Mouse (Mus musculus) lung, adult 2 months (tissue): ENCODE data around the gene Echdc2.

Experiments used
- CTCF ChIP-seq: fragments of 200-500 bp; IDR thresholded peaks from 2 replicates; pipeline ENCODE4 v1.5.1; 2011; ENCODE audit warnings: mild to moderate bottlenecking, low read length, control low read depth; ENCODE audit not compliant: insufficient read depth
- POLR2A ChIP-seq: fragments of 200-500 bp; IDR thresholded peaks from 2 replicates; pipeline ENCODE4 v1.6.1; 2011; ENCODE audit warnings: low read depth, mild to moderate bottlenecking, control low read depth, low read length, borderline replicate concordance; ENCODE audit errors: extremely low read depth

DNA sequence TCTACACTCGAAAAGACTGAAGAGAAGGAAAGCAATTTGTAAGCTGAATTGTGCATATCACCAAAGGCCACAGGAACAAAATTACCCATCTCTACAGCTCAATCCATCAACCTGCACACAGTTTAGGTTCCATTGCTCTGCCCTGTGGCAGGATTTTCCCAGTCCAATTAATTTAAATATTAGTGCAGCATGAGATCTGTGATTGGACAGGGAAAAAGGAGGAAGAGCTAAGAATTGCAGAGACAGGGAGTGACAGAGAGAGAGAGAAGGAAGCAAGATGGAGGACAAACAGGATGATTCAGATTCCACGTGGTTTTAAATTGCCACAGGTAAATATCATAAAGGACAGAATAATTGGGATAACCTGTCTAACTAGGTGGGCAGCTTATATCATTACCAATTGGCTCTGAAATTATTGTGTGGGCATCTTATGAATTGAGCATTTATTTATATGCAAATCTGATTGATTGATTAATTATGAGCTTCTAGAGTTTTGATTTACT is 27.6 kb downstream of the Echdc2 start:
- TF ChIP-seq POLR2A (no peak), CTCF (no peak)
